Mouse (Mus musculus) kidney, embryonic 16.5 days (tissue): Measurements from ENCODE around the gene Cacna2d3. TPM values are rescaled to one million over a fixed set of nuclear protein-coding genes. Genes with fewer than 3 reads are reported as not detected.

ENCODE experiments used
- ATAC-seq: fragments of 200-750 bp; cut with Nextera tagmentation; 2 replicates; pipeline ENCODE4 v1.8.0; 2017; ENCODE audit warnings: moderate TSS enrichment; ENCODE audit not compliant: low FRiP score, low TSS enrichment
- H3K27ac ChIP-seq: fragments of 300-500 bp; sonication (generic); 2 replicates; pipeline ENCODE4 v1.5.1; 2014; ENCODE audit warnings: low read length
- H3K27me3 ChIP-seq: fragments of 300-500 bp; sonication (generic); 2 replicates; pipeline ENCODE4 v1.6.1; 2014; ENCODE audit warnings: low read length, control low read depth, mixed read lengths; ENCODE audit not compliant: insufficient read depth
- H3K36me3 ChIP-seq: fragments of 300-500 bp; sonication (generic); 2 replicates; pipeline ENCODE4 v1.6.1; 2014; ENCODE audit warnings: low read length, control low read depth, mixed read lengths; ENCODE audit not compliant: insufficient read depth
- H3K4me1 ChIP-seq: fragments of 300-500 bp; sonication (generic); 2 replicates; pipeline ENCODE4 v1.6.1; 2014; ENCODE audit warnings: low read length, control low read depth, mixed read lengths; ENCODE audit not compliant: insufficient read depth
- H3K4me2 ChIP-seq: fragments of 300-500 bp; sonication (generic); replicated peaks from 2 replicates; pipeline ENCODE4 v1.6.1; 2014; ENCODE audit warnings: low read depth, low read length
- H3K4me3 ChIP-seq: fragments of 300-500 bp; sonication (generic); 2 replicates; pipeline ENCODE4 v1.5.1; 2014; ENCODE audit warnings: mild to moderate bottlenecking, low read length
- H3K9ac ChIP-seq: fragments of 300-500 bp; sonication (generic); replicated peaks from 2 replicates; pipeline ENCODE4 v1.6.1; 2014; ENCODE audit warnings: low read length
- H3K9me3 ChIP-seq: fragments of 300-500 bp; sonication (generic); 2 replicates; pipeline ENCODE4 v1.6.1; 2016; ENCODE audit warnings: low read length, control low read depth
- WGBS: fragments of 180-500 bp; shearing (Covaris S2); extraction: QIAGEN DNeasy Blood & Tissue Kit; methylation state at CpG from one replicate; pipeline ENCODE4 v1.1.7; 2014; 5-methylcytosine and 5-hydroxymethylcytosine counted together
- polyA plus RNA-seq: library from polyadenylated mRNA; unstranded; fragments of >200 nt; fragmentation: Nextera tagmentation; extraction: Ambion mirVana; gene quantifications from 2 replicates; pipeline ENCODE4 v1.2.1, GENCODE M21; 2015

The Cacna2d3 gene
- polyA plus RNA-seq, 1 experiment from 2014 or later, result 2.8 TPM

GRCm38 (mm10) chr14:29519751-29520669 is 201.7 kb downstream of the Cacna2d3 start:
- Histone ChIP-seq H3K4me1 (no peaks in the 10 kb centered on the region), H3K4me2 (no peak overlapping the region), H3K4me3 (no peak overlapping the region), H3K27me3 (no peaks in the 10 kb centered on the region), H3K9ac (no peak overlapping the region), H3K36me3 (no peaks in the 10 kb centered on the region), H3K27ac (no peak overlapping the region), H3K9me3 (no peaks in the 10 kb centered on the region)
- no peak for ATAC-seq
- 50% methylated on average over 7 of the region's 7 CpGs for WGBS

- ATAC-seq, result no peak
- Histone ChIP-seq H3K27ac (no peak overlapping the region), H3K27me3 (no peaks in the 10 kb centered on the region), H3K9ac (no peak overlapping the region), H3K9me3 (no peaks in the 10 kb centered on the region), H3K4me2 (no peak overlapping the region), H3K4me1 (no peaks in the 10 kb centered on the region), H3K36me3 (no peaks in the 10 kb centered on the region), H3K4me3 (no peak overlapping the region)
- 74% methylated on average over 5 of the region's 5 CpGs for WGBS
Measured at GRCm38 (mm10) chr14:29502667-29503066, 219.0 kb downstream of the Cacna2d3 start.

- 39% methylated on average over 8 of the region's 8 CpGs for WGBS
- H3K27ac ChIP-seq, result no peak overlapping the region
- no peaks in the 10 kb centered on the region for H3K4me1 ChIP-seq
- H3K9ac ChIP-seq, result no peak overlapping the region
- ATAC-seq, result 0 out of 2 replicates have a peak, but pooled peaks have one; percentile 49
- no peak overlapping the region for H3K4me2 ChIP-seq
- H3K4me3 ChIP-seq, result no peak overlapping the region
- H3K9me3 ChIP-seq, result no peaks in the 10 kb centered on the region
- H3K36me3 ChIP-seq, result no peaks in the 10 kb centered on the region
- no peaks in the 10 kb centered on the region for H3K27me3 ChIP-seq
Measured at GRCm38 (mm10) chr14:29498546-29499290, 222.9 kb downstream of the Cacna2d3 start.

GRCm38 (mm10) chr14:29496552-29496951 is 225.1 kb downstream of the Cacna2d3 start:
- no peaks in the 10 kb centered on the region for H3K27me3 ChIP-seq
- ATAC-seq, result no peak
- no peaks in the 10 kb centered on the region for H3K9me3 ChIP-seq
- H3K36me3 ChIP-seq, result no peaks in the 10 kb centered on the region
- H3K9ac ChIP-seq, result no peak overlapping the region
- H3K4me1 ChIP-seq, result no peaks in the 10 kb centered on the region
- H3K4me2 ChIP-seq, result no peak overlapping the region
- no peak overlapping the region for H3K4me3 ChIP-seq
- no peak overlapping the region for H3K27ac ChIP-seq
- WGBS, result 91% methylated on average over 3 of the region's 3 CpGs

GRCm38 (mm10) chr14:29491786-29492185 is 229.9 kb downstream of the Cacna2d3 start:
- ATAC-seq, result peak; percentile 67; the same call in 1 of the 2 replicates
- no peak overlapping the region for H3K9ac ChIP-seq
- H3K27me3 ChIP-seq, result no peaks in the 10 kb centered on the region
- H3K9me3 ChIP-seq, result no peaks in the 10 kb centered on the region; the same call in 1 of the 2 replicates
- no peak overlapping the region for H3K27ac ChIP-seq
- H3K36me3 ChIP-seq, result no peaks in the 10 kb centered on the region
- H3K4me2 ChIP-seq, result no peak overlapping the region
- no peaks in the 10 kb centered on the region for H3K4me1 ChIP-seq
- no peak overlapping the region for H3K4me3 ChIP-seq
- 40% methylated on average over 1 of the region's 1 CpGs for whole genome bisulfite sequencing

- no peaks in the 10 kb centered on the region; the same call in 1 of the 2 replicates for H3K27me3 ChIP-seq
- H3K4me3 ChIP-seq, result no peak overlapping the region
- no peaks in the 10 kb centered on the region for H3K36me3 ChIP-seq
- no peaks in the 10 kb centered on the region for H3K4me1 ChIP-seq
- no peak for ATAC-seq
- no peak overlapping the region for H3K9ac ChIP-seq
- no peak overlapping the region for H3K4me2 ChIP-seq
- H3K27ac ChIP-seq, result no peak overlapping the region
- no peaks in the 10 kb centered on the region; the same call in 1 of the 2 replicates for H3K9me3 ChIP-seq
- 33% methylated on average over 1 of the region's 1 CpGs for WGBS
Measured at GRCm38 (mm10) chr14:29485416-29485815, 236.2 kb downstream of the Cacna2d3 start.

- no peak for ATAC-seq
- 41% methylated on average over 6 of the region's 6 CpGs for WGBS
- H3K4me1 ChIP-seq, result peaks cover 7% of the 10 kb centered on the region; the same call in 1 of the 2 replicates
Measured at GRCm38 (mm10) chr14:29478403-29478983, 243.2 kb downstream of the Cacna2d3 start.

GRCm38 (mm10) chr14:29464277-29464676 is 257.4 kb downstream of the Cacna2d3 start:
- 73% methylated on average over 2 of the region's 2 CpGs for WGBS
- H3K27me3 ChIP-seq, result no peaks in the 10 kb centered on the region
- no peak overlapping the region for H3K4me3 ChIP-seq
- H3K27ac ChIP-seq, result no peak overlapping the region
- H3K9me3 ChIP-seq, result no peaks in the 10 kb centered on the region
- no peaks in the 10 kb centered on the region for H3K4me1 ChIP-seq
- H3K36me3 ChIP-seq, result no peaks in the 10 kb centered on the region
- no peak for ATAC-seq
- no peak overlapping the region for H3K4me2 ChIP-seq
- H3K9ac ChIP-seq, result no peak overlapping the region

More at GRCm38 (mm10) chr14:29478403-29478983, 243.2 kb downstream of the Cacna2d3 start:
- Histone ChIP-seq H3K4me2 (no peak overlapping the region), H3K9ac (no peak overlapping the region), H3K27me3 (no peaks in the 10 kb centered on the region), H3K9me3 (no peaks in the 10 kb centered on the region), H3K36me3 (no peaks in the 10 kb centered on the region), H3K27ac (no peak overlapping the region), H3K4me3 (no peak overlapping the region)

- WGBS, result 60% methylated on average over 3 of the region's 3 CpGs
Measured at GRCm38 (mm10) chr14:29449203-29449602, 272.5 kb downstream of the Cacna2d3 start.

More at GRCm38 (mm10) chr14:29449203-29449602, 272.5 kb downstream of the Cacna2d3 start:
- H3K9me3 ChIP-seq, result no peaks in the 10 kb centered on the region
- H3K27me3 ChIP-seq, result no peaks in the 10 kb centered on the region; the same call in 1 of the 2 replicates
- no peak overlapping the region for H3K9ac ChIP-seq
- no peak overlapping the region for H3K27ac ChIP-seq
- H3K36me3 ChIP-seq, result no peaks in the 10 kb centered on the region
- no peak overlapping the region for H3K4me2 ChIP-seq
- no peak for ATAC-seq
- H3K4me3 ChIP-seq, result no peak overlapping the region
- no peaks in the 10 kb centered on the region for H3K4me1 ChIP-seq
